Mouse (Mus musculus) CH12.LX (cell line): ENCODE measurements around the gene Hspa1l. TPM values are rescaled to one million over a fixed set of nuclear protein-coding genes. Genes with fewer than 3 reads are reported as not detected.

ENCODE experiments used
- DNase-seq: peaks from one replicate; pipeline ENCODE4 v3.0.0-alpha.2; 2013; ENCODE audit errors: extremely low read depth
- H3K27ac ChIP-seq: 2 replicates; pipeline ENCODE4 v1.5.1; 2012; ENCODE audit warnings: low read depth, mild to moderate bottlenecking, control low read depth, moderate library complexity; ENCODE audit not compliant: insufficient read depth
- H3K27me3 ChIP-seq: replicated peaks from 2 replicates; pipeline ENCODE3; 2012; ENCODE audit warnings: inconsistent platforms
- H3K36me3 ChIP-seq, 2 experiments: replicated peaks in 1 of 2; 2 replicates each; pipeline versions ENCODE3 to v1.6.1; 2012; ENCODE audit warnings: inconsistent platforms in 1 of 2, low read length in 1 of 2, mild to moderate bottlenecking in 1 of 2, mixed read lengths in 1 of 2, moderate library complexity in 1 of 2; ENCODE audit not compliant: control insufficient read depth in 1 of 2, insufficient read depth in 1 of 2
- H3K4me1 ChIP-seq, 2 experiments: 2 replicates each; pipeline ENCODE4 v1.6.1; 2012; ENCODE audit warnings: inconsistent platforms in 1 of 2, moderate library complexity in 1 of 2; ENCODE audit not compliant: insufficient read depth in 2 of 2, control insufficient read depth in 1 of 2
- H3K4me2 ChIP-seq: 2 replicates; pipeline ENCODE4 v1.6.1; 2012; ENCODE audit warnings: low read depth, mild to moderate bottlenecking, control low read depth; ENCODE audit not compliant: poor library complexity, insufficient read depth, severe bottlenecking
- H3K4me3 ChIP-seq, 3 experiments: fragments of 150-350 bp in 1 of 3; sonication (generic) in 1 of 3; replicated peaks in 1 of 3; 2 replicates each; pipeline versions ENCODE3 to v1.5.1; 2011 to 2012; ENCODE audit warnings: low read depth in 2 of 3, low read length in 2 of 3, mild to moderate bottlenecking in 2 of 3, moderate library complexity in 2 of 3, control low read depth in 1 of 3, improper control_type of control experiment in 1 of 3, inconsistent platforms in 1 of 3, mixed read lengths in 1 of 3; ENCODE audit not compliant: poor library complexity in 1 of 3
- H3K79me2 ChIP-seq: replicated peaks from 2 replicates; pipeline ENCODE4 v1.6.1; 2012; ENCODE audit warnings: mild to moderate bottlenecking, moderate library complexity; ENCODE audit not compliant: control insufficient read depth, poor library complexity, insufficient read depth, severe bottlenecking; ENCODE audit errors: extremely low read depth
- H3K9ac ChIP-seq: 2 replicates; pipeline ENCODE4 v1.6.1; 2012; ENCODE audit warnings: low read depth, mild to moderate bottlenecking, control low read depth, moderate library complexity; ENCODE audit not compliant: insufficient read depth
- H3K9me3 ChIP-seq: replicated peaks from 2 replicates; pipeline ENCODE3; 2012; ENCODE audit warnings: low read length, inconsistent platforms, mixed read lengths
- CHD1 ChIP-seq: IDR thresholded peaks from 2 replicates; pipeline ENCODE4 v1.6.1; 2012; ENCODE audit warnings: low read depth, low read length, improper control_type of control experiment, inconsistent platforms
- CTCF ChIP-seq, 2 experiments: IDR thresholded peaks in 1 of 2; conservative IDR thresholded peaks in 1 of 2; 2 replicates each; pipeline ENCODE4 v1.5.1; 2011 to 2012; ENCODE audit warnings: low read depth in 2 of 2, low read length in 2 of 2, improper control_type of control experiment in 1 of 2, inconsistent platforms in 1 of 2, mild to moderate bottlenecking in 1 of 2, moderate library complexity in 1 of 2
- E2F4 ChIP-seq: IDR thresholded peaks from 2 replicates; pipeline ENCODE4 v1.6.1; 2011; ENCODE audit warnings: low read depth, low read length, improper control_type of control experiment; ENCODE audit not compliant: insufficient replicate concordance
- EP300 ChIP-seq: IDR thresholded peaks from 2 replicates; pipeline ENCODE4 v1.6.1; 2011; ENCODE audit warnings: low read length, improper control_type of control experiment
- GABPA ChIP-seq: IDR thresholded peaks from 2 replicates; pipeline ENCODE4 v1.6.1; 2012; ENCODE audit warnings: low read depth, low read length, improper control_type of control experiment, inconsistent platforms; ENCODE audit not compliant: insufficient replicate concordance
- HCFC1 ChIP-seq: IDR thresholded peaks from 2 replicates; pipeline ENCODE4 v1.6.1; 2012; ENCODE audit warnings: low read depth, mild to moderate bottlenecking, inconsistent platforms, low read length, improper control_type of control experiment
- KAT2A ChIP-seq: IDR thresholded peaks from 2 replicates; pipeline ENCODE4 v1.6.1; 2012; ENCODE audit warnings: low read length, improper control_type of control experiment, inconsistent platforms; ENCODE audit not compliant: insufficient replicate concordance
- MAFK ChIP-seq: IDR thresholded peaks from 2 replicates; pipeline ENCODE4 v1.6.1; 2011; ENCODE audit warnings: low read length, improper control_type of control experiment; ENCODE audit not compliant: insufficient replicate concordance
- MAX ChIP-seq: IDR thresholded peaks from 2 replicates; pipeline ENCODE4 v1.6.1; 2011; ENCODE audit warnings: low read length, improper control_type of control experiment
- MYC ChIP-seq: IDR thresholded peaks from 2 replicates; pipeline ENCODE4 v1.6.1; 2011; ENCODE audit warnings: low read depth, mild to moderate bottlenecking, improper control_type of control experiment, low read length
- NELFE ChIP-seq: IDR thresholded peaks from 2 replicates; pipeline ENCODE4 v1.6.1; 2011; ENCODE audit warnings: low read depth, low read length, improper control_type of control experiment
- RCOR1 ChIP-seq: conservative IDR thresholded peaks from 2 replicates; pipeline ENCODE4 v1.6.1; 2012; ENCODE audit warnings: low read depth, mild to moderate bottlenecking, inconsistent platforms, low read length, improper control_type of control experiment
- SIN3A ChIP-seq: IDR thresholded peaks from 2 replicates; pipeline ENCODE4 v1.6.1; 2012; ENCODE audit warnings: low read length, improper control_type of control experiment, inconsistent platforms
- SMC3 ChIP-seq: IDR thresholded peaks from 2 replicates; pipeline ENCODE4 v1.6.1; 2011; ENCODE audit warnings: low read depth, low read length, improper control_type of control experiment
- UBTF ChIP-seq: IDR thresholded peaks from 2 replicates; pipeline ENCODE4 v1.6.1; 2012; ENCODE audit warnings: low read depth, mild to moderate bottlenecking, inconsistent platforms, low read length, improper control_type of control experiment, moderate library complexity
- USF1 ChIP-seq: IDR thresholded peaks from 2 replicates; pipeline ENCODE4 v1.6.1; 2014; ENCODE audit warnings: low read depth, mild to moderate bottlenecking, inconsistent platforms, low read length, improper control_type of control experiment
- dilution Hi-C: fragments of 300-500 bp; cut with MboI; formaldehyde crosslinking; loops from 2 replicates; pipeline ENCODE4 v1.14.3; 2020; ENCODE audit warnings: low sequenced_read_pairs; ENCODE audit not compliant: extremely low pct_unique_long_range_greater_than_20kb, extremely low pct_ligation_motif_present
- in situ Hi-C: fragments of 300-500 bp; cut with MboI; formaldehyde crosslinking; loops from 3 replicates; pipeline ENCODE4 v1.14.3; 2019; ENCODE audit warnings: low sequenced_read_pairs, low pct_ligation_motif_present, low pct_unique_long_range_greater_than_20kb, mixed read lengths
- polyA plus RNA-seq: library from polyadenylated mRNA; unstranded; fragments of >175 nt; gene quantifications from 2 replicates; pipeline ENCODE4 v1.2.1, GENCODE M21; 2012; ENCODE audit warnings: low read depth; ENCODE audit not compliant: insufficient read length
- total RNA-seq, 2 experiments: library from RNA; depleted of rRNA; stranded (reverse); fragments of 300-350 nt in 1 of 2; fragments of >200 nt in 1 of 2; gene quantifications; 2 replicates each; pipeline ENCODE4 v1.2.3; 2012 to 2014

The Hspa1l gene
- total and polyA plus RNA-seq, 3 experiments = 0.30 to 1.4 TPM; not detected in 1

GRCm38 (mm10) chr17:34962841-34963240 lies 9.7 kb upstream of the Hspa1l start:
- Histone ChIP-seq H3K27me3 (no peaks in the 10 kb centered on the region), H3K27ac (no peak overlapping the region), H3K9me3 (peaks cover 2% of the 10 kb centered on the region), H3K4me2 (no peak overlapping the region), H3K4me1 (peaks cover 3 to 40% of the 10 kb centered on the region in 2 experiments), H3K79me2 (no peaks in the 10 kb centered on the region), H3K4me3 (no peak overlapping the region), H3K9ac (no peak overlapping the region), H3K36me3 (no peaks in the 10 kb centered on the region)
- dilution Hi-C loops = no loop called here
- DNase-seq = no peak
- TF ChIP-seq CTCF (conservative IDR thresholded peaks at IDR 0.05 in 1 of 2, IDR thresholded peaks at IDR 0.05 in 1 of 2; ENCODE audit: low read depth in 2 of 2, low read length in 2 of 2) = no peak
- no peak for TF ChIP-seq NELFE
- TF ChIP-seq CHD1 = no peak
- no peak for TF ChIP-seq MAFK
- no peak for TF ChIP-seq SMC3
- no peak for TF ChIP-seq MYC
- TF ChIP-seq RCOR1 = no peak
- TF ChIP-seq UBTF = no peak
- no peak for TF ChIP-seq EP300
- TF ChIP-seq KAT2A = no peak
- in situ Hi-C loops = no loop called here

- H3K4me2 ChIP-seq = no peak overlapping the region
- no peak overlapping the region for H3K9ac ChIP-seq
- in situ Hi-C loops = no loop called here
- no peak for DNase-seq
- no peaks in the 10 kb centered on the region for H3K9me3 ChIP-seq
- H3K4me1 ChIP-seq = peaks cover 9 to 39% of the 10 kb centered on the region in 2 experiments
- H3K27me3 ChIP-seq = no peaks in the 10 kb centered on the region
- no peak for TF ChIP-seq SIN3A
- TF ChIP-seq KAT2A = no peak
- no peak for TF ChIP-seq HCFC1
- TF ChIP-seq MAX = no peak
- no peak for TF ChIP-seq USF1
- TF ChIP-seq GABPA = no peak
- no peak for TF ChIP-seq E2F4
- H3K27ac ChIP-seq = no peak overlapping the region
- no peaks in the 10 kb centered on the region for H3K79me2 ChIP-seq
- no peaks in the 10 kb centered on the region for H3K36me3 ChIP-seq
- H3K4me3 ChIP-seq = no peak overlapping the region
- dilution Hi-C loops = no loop called here
Observed at GRCm38 (mm10) chr17:34964640-34965049, 7.9 kb upstream of the Hspa1l start.
